Mouse (Mus musculus): ENCODE data around the gene Tmem216. TPM values are rescaled to one million over a fixed set of nuclear protein-coding genes. Genes with fewer than 3 reads are reported as not detected.

Tmem216 gene
- total and polyA plus RNA-seq, 3 experiments = 1.7 to 20.3 (median 14.6) TPM

DNA sequence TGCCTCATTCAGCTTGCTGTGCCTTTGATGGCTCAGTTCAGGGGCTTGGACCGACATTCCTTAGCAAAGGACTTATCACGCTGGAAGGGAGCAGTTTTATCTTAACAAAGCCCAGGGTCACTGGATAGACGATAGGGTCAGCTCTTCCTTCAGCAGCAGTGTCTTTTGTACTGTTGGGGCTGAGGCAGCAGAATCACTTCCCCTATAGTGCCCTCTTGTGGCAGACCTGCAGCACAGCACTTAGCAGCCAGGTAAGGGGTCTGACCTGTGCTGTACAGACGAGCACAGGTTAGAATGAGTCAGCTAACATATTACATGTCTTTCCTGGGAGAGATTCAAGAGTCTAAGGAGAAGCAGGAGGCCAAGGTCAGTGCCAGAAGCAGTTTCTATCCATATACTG is 53.5 kb downstream of the Tmem216 start:
- peak; percentile 38 for DNase-seq (ENCODE audit: low spot score)
- H3K4me3 ChIP-seq (ENCODE audit: low read depth, low read length) = no peak overlapping the region
- peak; percentile 99 for TF ChIP-seq CTCF (IDR thresholded peaks at IDR 0.05; ENCODE audit: low read depth, low read length)
- TF ChIP-seq GATA2 (IDR thresholded peaks at IDR 0.05; ENCODE audit: borderline replicate concordance, low read depth, low read length) = no peak
- H3K4me1 ChIP-seq (ENCODE audit: insufficient read depth, low read depth, low read length) = peaks cover 13% of the 10 kb centered on the region; the same call in 1 of the 2 replicates
- no peaks in the 10 kb centered on the region for H3K9me3 ChIP-seq (replicated peaks)
- H3K36me3 ChIP-seq (replicated peaks) = peaks cover 97% of the 10 kb centered on the region
- no peak for ATAC-seq (ENCODE audit: extremely low read depth, insufficient number of reproducible peaks, low FRiP score, poor library complexity, severe bottlenecking)
- H3K27me3 ChIP-seq (ENCODE audit: insufficient read depth, low read length) = no peaks in the 10 kb centered on the region

DNA sequence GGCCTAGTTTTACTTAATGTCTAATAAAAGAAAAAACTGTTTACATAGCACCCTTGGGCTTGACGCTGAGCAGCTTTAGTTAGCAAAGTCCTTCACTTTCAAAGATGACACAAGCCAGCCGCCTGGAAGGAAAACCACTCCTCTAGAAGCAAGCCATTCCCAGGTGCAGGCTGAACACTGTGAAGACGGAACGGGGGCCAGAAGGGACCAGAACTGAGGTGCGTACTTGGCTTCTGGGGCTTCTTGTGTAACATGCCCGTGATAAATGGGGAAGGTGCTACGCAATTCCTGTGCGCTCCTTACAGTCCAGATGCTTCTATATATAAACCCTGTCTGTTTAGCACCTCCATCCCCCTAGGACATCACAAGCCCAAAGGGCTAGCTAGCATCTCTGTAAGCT is 55.5 kb downstream of the Tmem216 start:
- no peak overlapping the region for H3K4me3 ChIP-seq (ENCODE audit: low read depth, low read length)
- peaks cover 98% of the 10 kb centered on the region for H3K36me3 ChIP-seq (replicated peaks)
- H3K27me3 ChIP-seq (ENCODE audit: insufficient read depth, low read length) = no peaks in the 10 kb centered on the region
- ATAC-seq (ENCODE audit: extremely low read depth, insufficient number of reproducible peaks, low FRiP score, poor library complexity, severe bottlenecking) (no peak), DNase-seq (ENCODE audit: low spot score) (no peak)
- H3K4me1 ChIP-seq (ENCODE audit: insufficient read depth, low read depth, low read length) = peaks cover 14% of the 10 kb centered on the region; the same call in 1 of the 2 replicates
- H3K9me3 ChIP-seq (replicated peaks) = no peaks in the 10 kb centered on the region
- TF ChIP-seq POLR2AphosphoS5 (IDR thresholded peaks at IDR 0.05; ENCODE audit: insufficient replicate concordance, low read depth, low read length) (no peak), TAL1 (conservative IDR thresholded peaks at IDR 0.05; ENCODE audit: low read depth, low read length) (no peak), GATA1 (IDR thresholded peaks at IDR 0.05; ENCODE audit: borderline replicate concordance, low read length) (no peak), CTCF (IDR thresholded peaks at IDR 0.05; ENCODE audit: low read depth, low read length) (no peak), GATA2 (IDR thresholded peaks at IDR 0.05; ENCODE audit: borderline replicate concordance, low read depth, low read length) (no peak)

DNA sequence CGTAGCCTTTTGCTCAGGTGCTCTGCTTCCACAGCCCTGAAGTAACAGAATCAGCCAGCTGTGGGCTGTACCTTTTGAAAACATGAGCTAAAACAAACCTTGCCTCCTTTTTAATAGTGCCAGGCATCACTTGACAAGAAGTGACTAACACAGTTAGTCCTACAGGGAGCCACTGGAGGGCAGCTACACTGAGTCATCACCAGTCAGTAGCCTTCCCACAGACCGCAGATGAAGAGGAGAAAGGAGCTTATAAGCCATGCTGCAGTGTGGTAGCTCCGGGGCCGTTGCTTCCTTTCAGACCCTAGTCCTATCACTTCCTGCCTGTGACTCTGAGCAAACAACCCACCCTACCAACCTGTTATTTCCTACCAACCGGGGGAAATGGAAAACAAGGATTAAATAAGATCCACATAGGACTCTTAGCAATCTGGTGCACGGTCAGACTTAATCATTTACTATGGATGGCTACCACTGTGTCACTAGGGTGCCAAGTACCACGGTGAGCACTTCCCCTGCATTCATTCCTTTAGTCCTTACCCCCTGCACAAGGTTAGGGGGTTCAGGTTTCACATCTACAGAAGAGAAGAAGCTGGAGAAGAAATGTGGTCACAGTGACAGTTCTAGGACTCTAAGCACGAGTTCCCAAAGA is 58.4 kb downstream of the Tmem216 start:
- Histone ChIP-seq H3K9me3 (replicated peaks) (no peaks in the 10 kb centered on the region), H3K27me3 (ENCODE audit: insufficient read depth, low read length) (no peaks in the 10 kb centered on the region), H3K4me3 (ENCODE audit: low read depth, low read length) (no peak overlapping the region), H3K36me3 (replicated peaks) (peaks cover 94% of the 10 kb centered on the region), H3K4me1 (ENCODE audit: insufficient read depth, low read depth, low read length) (peaks cover 11% of the 10 kb centered on the region; the same call in 1 of the 2 replicates)
- TF ChIP-seq GATA2 (IDR thresholded peaks at IDR 0.05; ENCODE audit: borderline replicate concordance, low read depth, low read length) (no peak), GATA1 (IDR thresholded peaks at IDR 0.05; ENCODE audit: borderline replicate concordance, low read length) (no peak), CTCF (IDR thresholded peaks at IDR 0.05; ENCODE audit: low read depth, low read length) (no peak), TAL1 (conservative IDR thresholded peaks at IDR 0.05; ENCODE audit: low read depth, low read length) (no peak), POLR2AphosphoS5 (IDR thresholded peaks at IDR 0.05; ENCODE audit: insufficient replicate concordance, low read depth, low read length) (no peak)
- no peak for ATAC-seq (ENCODE audit: extremely low read depth, insufficient number of reproducible peaks, low FRiP score, poor library complexity, severe bottlenecking)
- no peak for DNase-seq (ENCODE audit: low spot score)

DNA sequence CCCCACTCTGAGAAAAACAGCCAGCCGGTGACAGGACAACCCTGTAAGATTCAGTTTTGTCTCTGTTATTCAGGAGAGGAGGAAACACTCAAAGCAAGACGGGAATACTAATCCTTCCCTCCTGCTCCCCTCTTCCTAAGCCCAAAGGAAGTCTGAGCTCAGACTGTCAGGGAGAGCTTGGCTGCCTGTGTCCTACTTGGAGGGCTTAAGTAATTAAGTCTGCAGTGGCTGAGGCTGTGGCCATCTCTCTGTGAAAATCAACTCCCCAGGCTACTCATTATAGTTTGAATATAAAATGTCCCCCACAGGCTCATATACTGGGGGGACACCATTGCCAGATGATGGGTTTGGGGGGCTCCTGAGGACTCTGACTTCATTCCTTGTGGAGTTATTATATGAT is 59.1 kb downstream of the Tmem216 start:
- Histone ChIP-seq H3K4me3 (ENCODE audit: low read depth, low read length) (no peak overlapping the region), H3K36me3 (replicated peaks) (peaks cover 91% of the 10 kb centered on the region), H3K9me3 (replicated peaks) (no peaks in the 10 kb centered on the region), H3K27me3 (ENCODE audit: insufficient read depth, low read length) (peaks cover 4% of the 10 kb centered on the region; the same call in 1 of the 2 replicates), H3K4me1 (ENCODE audit: insufficient read depth, low read depth, low read length) (peaks cover 11% of the 10 kb centered on the region; the same call in 1 of the 2 replicates)
- TF ChIP-seq POLR2AphosphoS5 (IDR thresholded peaks at IDR 0.05; ENCODE audit: insufficient replicate concordance, low read depth, low read length) = no peak
- no peak for TF ChIP-seq TAL1 (conservative IDR thresholded peaks at IDR 0.05; ENCODE audit: low read depth, low read length)
- TF ChIP-seq GATA2 (IDR thresholded peaks at IDR 0.05; ENCODE audit: borderline replicate concordance, low read depth, low read length) = no peak
- ATAC-seq (ENCODE audit: extremely low read depth, insufficient number of reproducible peaks, low FRiP score, poor library complexity, severe bottlenecking) = no peak
- no peak for DNase-seq (ENCODE audit: low spot score)

DNA sequence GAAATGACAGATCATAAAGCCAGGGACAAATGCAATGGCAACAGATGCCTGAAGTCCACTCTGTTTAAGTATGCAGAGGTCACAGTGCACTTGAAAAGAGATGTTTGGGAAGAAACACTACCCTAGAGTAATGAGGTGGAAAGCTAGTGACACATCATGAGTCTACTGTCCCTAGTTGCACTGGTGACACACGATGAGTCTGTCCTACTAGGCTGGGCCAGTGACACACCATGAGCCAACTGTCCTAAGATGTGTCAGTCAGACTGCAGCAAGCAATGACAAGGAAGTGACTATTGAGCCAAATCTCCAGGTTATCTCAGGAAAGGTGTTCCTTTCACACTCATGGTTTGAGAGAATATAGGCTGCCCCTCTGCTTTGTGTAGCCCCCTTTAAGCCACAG is 60.4 kb downstream of the Tmem216 start:
- no peak overlapping the region for H3K4me3 ChIP-seq (ENCODE audit: low read depth, low read length)
- peaks cover 4% of the 10 kb centered on the region; the same call in 1 of the 2 replicates for H3K27me3 ChIP-seq (ENCODE audit: insufficient read depth, low read length)
- peaks cover 11% of the 10 kb centered on the region; the same call in 1 of the 2 replicates for H3K4me1 ChIP-seq (ENCODE audit: insufficient read depth, low read depth, low read length)
- ATAC-seq (ENCODE audit: extremely low read depth, insufficient number of reproducible peaks, low FRiP score, poor library complexity, severe bottlenecking) (no peak), DNase-seq (ENCODE audit: low spot score) (no peak)
- H3K36me3 ChIP-seq (replicated peaks) = peaks cover 78% of the 10 kb centered on the region
- TF ChIP-seq CTCF (IDR thresholded peaks at IDR 0.05; ENCODE audit: low read depth, low read length) (no peak), GATA2 (IDR thresholded peaks at IDR 0.05; ENCODE audit: borderline replicate concordance, low read depth, low read length) (no peak), POLR2AphosphoS5 (IDR thresholded peaks at IDR 0.05; ENCODE audit: insufficient replicate concordance, low read depth, low read length) (no peak), TAL1 (conservative IDR thresholded peaks at IDR 0.05; ENCODE audit: low read depth, low read length) (no peak), GATA1 (IDR thresholded peaks at IDR 0.05; ENCODE audit: borderline replicate concordance, low read length) (no peak)
- H3K9me3 ChIP-seq (replicated peaks) = no peaks in the 10 kb centered on the region

DNA sequence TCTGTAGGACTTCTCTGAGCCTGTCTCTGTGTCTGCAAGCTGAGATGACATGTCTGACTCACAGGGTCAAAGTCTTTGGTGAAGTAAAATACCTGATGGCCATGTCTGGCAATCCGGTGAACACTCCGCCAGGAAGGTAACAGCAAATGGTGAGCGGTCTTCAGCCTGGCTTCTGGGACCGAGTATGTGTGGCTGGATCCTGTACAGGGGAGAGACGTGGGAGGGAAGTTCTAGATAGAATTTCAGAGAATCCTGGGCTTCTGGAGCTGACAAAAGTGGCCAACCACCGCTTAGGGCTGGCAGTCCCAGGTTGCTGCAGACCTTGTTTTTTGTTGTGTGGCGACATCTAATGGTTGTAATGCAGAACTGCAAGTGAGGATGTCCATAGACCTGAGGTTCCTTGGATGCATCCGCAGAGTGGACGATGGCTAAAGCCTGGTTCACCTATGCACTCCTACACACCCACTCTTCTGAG is 69.7 kb downstream of the Tmem216 start:
- Histone ChIP-seq H3K4me1 (ENCODE audit: insufficient read depth, low read depth, low read length) (no peaks in the 10 kb centered on the region), H3K4me3 (ENCODE audit: low read depth, low read length) (no peak overlapping the region), H3K36me3 (replicated peaks) (no peaks in the 10 kb centered on the region), H3K9me3 (replicated peaks) (no peaks in the 10 kb centered on the region), H3K27me3 (ENCODE audit: insufficient read depth, low read length) (peaks cover 25% of the 10 kb centered on the region)
- DNase-seq (ENCODE audit: low spot score) (peak; percentile 61), ATAC-seq (ENCODE audit: extremely low read depth, insufficient number of reproducible peaks, low FRiP score, poor library complexity, severe bottlenecking) (no peak)
- TF ChIP-seq CTCF (IDR thresholded peaks at IDR 0.05; ENCODE audit: low read depth, low read length) = peak; percentile 94
- TF ChIP-seq GATA1 (IDR thresholded peaks at IDR 0.05; ENCODE audit: borderline replicate concordance, low read length) = no peak
- no peak for TF ChIP-seq TAL1 (conservative IDR thresholded peaks at IDR 0.05; ENCODE audit: low read depth, low read length)
- no peak for TF ChIP-seq GATA2 (IDR thresholded peaks at IDR 0.05; ENCODE audit: borderline replicate concordance, low read depth, low read length)
- TF ChIP-seq POLR2AphosphoS5 (IDR thresholded peaks at IDR 0.05; ENCODE audit: insufficient replicate concordance, low read depth, low read length) = no peak

Other genes with a start within 250 kb of the Tmem216 start
- gene Syt7, start 167.1 kb downstream of the Tmem216 start, total RNA-seq (2014; fragmentation: Nextera tagmentation) = 3.8 TPM in 1 of 2 replicates, not detected in the other
- gene Syt7, start 167.1 kb downstream of the Tmem216 start, total RNA-seq (2017) = under 0.01 and 0.05 TPM in 2 replicates
- not detected in 2 replicates for gene Syt7, start 167.1 kb downstream of the Tmem216 start, polyA plus RNA-seq (2012)
- gene Lrrc10b, start 98.8 kb downstream of the Tmem216 start, total RNA-seq (2014; fragmentation: Nextera tagmentation) = not detected in 2 replicates
- 0.06 TPM in 1 of 2 replicates, not detected in the other for gene Lrrc10b, start 98.8 kb downstream of the Tmem216 start, total RNA-seq (2017)
- gene Lrrc10b, start 98.8 kb downstream of the Tmem216 start, polyA plus RNA-seq (2012) = not detected in 2 replicates
- gene Ppp1r32, start 73.3 kb downstream of the Tmem216 start, total RNA-seq (2014; fragmentation: Nextera tagmentation) = 0.53 and 1.1 TPM in 2 replicates
- 0.12 TPM in 1 of 2 replicates, not detected in the other for gene Ppp1r32, start 73.3 kb downstream of the Tmem216 start, total RNA-seq (2017)
- gene Ppp1r32, start 73.3 kb downstream of the Tmem216 start, polyA plus RNA-seq (2012) = 0.51 and 0.52 TPM in 2 replicates
- gene Cpsf7, start 31.0 kb downstream of the Tmem216 start, total RNA-seq (2014; fragmentation: Nextera tagmentation) = 108 and 119 TPM in 2 replicates
- 48.5 and 48.6 TPM in 2 replicates for gene Cpsf7, start 31.0 kb downstream of the Tmem216 start, total RNA-seq (2017)
- 47.4 and 69.0 TPM in 2 replicates for gene Cpsf7, start 31.0 kb downstream of the Tmem216 start, polyA plus RNA-seq (2012)
- 89.1 and 102 TPM in 2 replicates for gene Sdhaf2, start 30.1 kb downstream of the Tmem216 start, total RNA-seq (2014; fragmentation: Nextera tagmentation)
- gene Sdhaf2, start 30.1 kb downstream of the Tmem216 start, total RNA-seq (2017) = 145 and 154 TPM in 2 replicates
- 5.7 and 7.0 TPM in 2 replicates for gene Sdhaf2, start 30.1 kb downstream of the Tmem216 start, polyA plus RNA-seq (2012)
- 23.1 and 23.5 TPM in 2 replicates for gene Cyb561a3, start 20.9 kb upstream of the Tmem216 start, total RNA-seq (2014; fragmentation: Nextera tagmentation)
- gene Cyb561a3, start 20.9 kb upstream of the Tmem216 start, total RNA-seq (2017) = 18.0 and 22.5 TPM in 2 replicates
- 6.3 and 8.2 TPM in 2 replicates for gene Cyb561a3, start 20.9 kb upstream of the Tmem216 start, polyA plus RNA-seq (2012)
- 50.1 and 61.6 TPM in 2 replicates for gene Tmem138, start 21.1 kb upstream of the Tmem216 start, total RNA-seq (2014; fragmentation: Nextera tagmentation)
- 9.7 and 13.5 TPM in 2 replicates for gene Tmem138, start 21.1 kb upstream of the Tmem216 start, total RNA-seq (2017)
- gene Tmem138, start 21.1 kb upstream of the Tmem216 start, polyA plus RNA-seq (2012) = 4.6 and 5.0 TPM in 2 replicates
- 334 and 389 TPM in 2 replicates for gene Ddb1, start 49.1 kb upstream of the Tmem216 start, total RNA-seq (2014; fragmentation: Nextera tagmentation)
- gene Ddb1, start 49.1 kb upstream of the Tmem216 start, total RNA-seq (2017) = 516 and 542 TPM in 2 replicates
- 29.5 and 30.8 TPM in 2 replicates for gene Ddb1, start 49.1 kb upstream of the Tmem216 start, polyA plus RNA-seq (2012)
- 10.9 and 11.7 TPM in 2 replicates for gene Tkfc, start 49.4 kb upstream of the Tmem216 start, total RNA-seq (2014; fragmentation: Nextera tagmentation)
- 6.7 and 6.8 TPM in 2 replicates for gene Tkfc, start 49.4 kb upstream of the Tmem216 start, total RNA-seq (2017)
- gene Tkfc, start 49.4 kb upstream of the Tmem216 start, polyA plus RNA-seq (2012) = 2.7 and 4.6 TPM in 2 replicates
- gene Vwce, start 78.0 kb upstream of the Tmem216 start, total RNA-seq (2014; fragmentation: Nextera tagmentation) = 1.2 and 1.4 TPM in 2 replicates
- gene Vwce, start 78.0 kb upstream of the Tmem216 start, total RNA-seq (2017) = 0.06 and 0.16 TPM in 2 replicates
- 0.24 and 0.32 TPM in 2 replicates for gene Vwce, start 78.0 kb upstream of the Tmem216 start, polyA plus RNA-seq (2012)
- gene Pga5, start 121.8 kb upstream of the Tmem216 start, total RNA-seq (2014; fragmentation: Nextera tagmentation) = 1.6 and 2.4 TPM in 2 replicates
- 1.6 and 1.9 TPM in 2 replicates for gene Pga5, start 121.8 kb upstream of the Tmem216 start, total RNA-seq (2017)
- 0.14 TPM in 2 replicates for gene Pga5, start 121.8 kb upstream of the Tmem216 start, polyA plus RNA-seq (2012)
- 16.3 and 27.1 TPM in 2 replicates for gene Vps37c, start 132.5 kb upstream of the Tmem216 start, total RNA-seq (2014; fragmentation: Nextera tagmentation)
- 5.2 TPM in 2 replicates for gene Vps37c, start 132.5 kb upstream of the Tmem216 start, total RNA-seq (2017)
- 34.9 and 40.0 TPM in 2 replicates for gene Vps37c, start 132.5 kb upstream of the Tmem216 start, polyA plus RNA-seq (2012)
- gene Cd5, start 182.8 kb upstream of the Tmem216 start, total RNA-seq (2014; fragmentation: Nextera tagmentation) = not detected in 2 replicates
- 0.11 and 0.17 TPM in 2 replicates for gene Cd5, start 182.8 kb upstream of the Tmem216 start, total RNA-seq (2017)
- not detected in 2 replicates for gene Cd5, start 182.8 kb upstream of the Tmem216 start, polyA plus RNA-seq (2012)

All from G1E (cell line).